Mouse (Mus musculus) mouse trophoblast stem cell (cell line): ENCODE results near the gene Bad.
"Not testable (repeated sequence)": the region's sequence is repeated elsewhere in the genome, so short reads cannot be mapped to it uniquely, and the experiment has no call there.

Source experiments
- in situ Hi-C, 2 experiments: fragments of 300-500 bp; cut with MseI, MboI; formaldehyde crosslinking; loops; 2 replicates in 1 of 2; 3 replicates in 1 of 2; pipeline ENCODE4 v1.15.1; 2025

Gene Bad

DNA sequence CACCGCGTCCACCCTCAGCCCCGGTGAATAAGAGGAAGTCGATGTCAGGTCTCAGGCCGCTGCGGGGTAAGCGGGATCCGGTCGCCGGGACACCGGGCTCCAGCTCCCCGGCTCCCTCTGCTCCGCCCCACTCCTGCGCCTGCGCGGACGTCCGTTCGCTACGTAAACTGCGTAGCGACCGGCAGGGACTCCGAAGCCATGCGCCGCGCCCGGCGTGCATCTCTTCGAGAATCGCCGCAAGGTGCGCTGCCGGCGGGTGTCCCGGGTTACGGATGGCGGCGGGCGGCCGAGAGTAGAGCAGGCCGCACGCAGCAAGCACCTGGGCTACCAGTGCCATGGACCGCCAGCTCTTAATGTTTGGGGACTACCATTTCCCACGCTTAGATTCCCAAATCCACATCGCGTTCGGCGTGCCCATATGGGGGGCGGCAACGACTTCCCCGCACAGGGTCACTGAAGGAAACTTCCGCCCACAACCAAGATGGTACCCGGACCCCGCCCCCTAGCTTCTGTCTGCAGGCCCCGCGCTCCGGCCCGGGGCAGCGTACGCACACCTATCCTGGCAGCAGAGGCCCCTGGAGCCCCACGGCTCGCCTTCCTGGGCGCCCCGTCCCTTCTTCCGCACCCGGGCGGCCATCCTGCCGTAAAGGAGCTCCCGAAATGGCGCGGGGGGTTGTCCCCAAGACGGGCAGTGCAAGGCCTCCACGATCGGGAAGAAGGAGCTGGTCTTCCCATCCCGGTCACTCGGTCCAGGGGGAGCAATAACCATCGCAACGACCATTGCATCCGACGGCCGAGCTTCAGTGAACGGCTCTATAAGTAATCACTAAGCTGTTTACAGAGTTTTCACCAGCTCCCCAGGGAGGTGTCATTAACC is at the start of gene Bad:
Gene Bad, plus strand, starts transcription at position 490 of the 877 bp plus-strand sequence.
- in situ Hi-C loops: no loop called here

DNA sequence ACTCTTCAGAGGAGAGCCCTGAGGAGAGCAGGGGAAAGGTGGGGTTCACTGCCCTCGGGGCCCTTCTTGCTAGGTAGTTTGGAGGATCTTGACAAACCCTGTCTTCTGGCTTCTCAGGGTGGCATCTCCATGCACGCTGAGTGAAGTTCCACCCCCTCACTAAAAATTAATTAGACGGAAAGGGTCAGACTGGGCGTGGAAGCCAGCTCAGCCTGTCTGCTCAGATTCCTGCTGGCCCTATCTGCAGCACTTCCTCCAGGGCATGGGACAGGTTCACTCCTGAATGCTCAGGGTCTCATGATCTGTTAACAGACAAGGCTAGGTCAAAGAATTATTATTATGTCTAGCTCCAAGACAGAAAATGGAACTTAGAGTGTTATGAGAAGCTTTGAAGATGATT is 49.1 kb upstream of the Bad start:
- in situ Hi-C loops: no loop called here

DNA sequence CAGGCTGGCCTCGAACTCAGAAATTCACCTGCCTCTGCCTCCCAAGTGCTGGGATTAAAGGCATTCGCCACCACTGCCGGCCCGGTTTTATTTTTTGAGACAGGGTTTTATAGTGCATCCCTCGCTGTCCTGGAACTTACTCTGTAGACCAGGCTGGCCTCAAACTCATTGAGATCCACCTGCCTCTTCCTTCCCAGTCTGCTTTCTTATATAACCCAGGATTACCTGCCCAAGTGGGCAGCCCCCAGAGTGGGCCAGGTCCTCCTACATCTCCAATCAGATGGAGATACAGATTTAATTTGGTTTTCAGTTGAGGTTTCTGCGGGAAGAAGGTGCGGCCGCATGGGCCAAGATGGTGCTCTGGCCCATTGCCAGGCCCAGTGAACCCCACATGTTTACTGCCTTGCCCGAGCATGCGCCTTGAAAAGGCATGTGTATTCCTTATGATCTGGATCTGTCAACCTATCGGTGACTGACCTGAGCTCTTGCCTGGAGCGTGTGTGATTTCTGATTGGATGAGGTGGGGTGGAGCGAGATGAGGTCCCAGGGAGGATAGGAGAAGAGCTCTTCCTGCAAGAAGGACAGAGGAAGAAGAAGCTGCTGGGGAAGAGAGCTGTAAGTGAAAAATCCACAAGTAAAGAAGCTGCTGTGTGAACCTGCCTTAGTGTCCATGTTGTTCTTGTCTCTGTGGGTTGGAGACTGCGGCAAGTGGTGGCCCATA is 47.8 kb upstream of the Bad start:
- in situ Hi-C loops: no loop called here

DNA sequence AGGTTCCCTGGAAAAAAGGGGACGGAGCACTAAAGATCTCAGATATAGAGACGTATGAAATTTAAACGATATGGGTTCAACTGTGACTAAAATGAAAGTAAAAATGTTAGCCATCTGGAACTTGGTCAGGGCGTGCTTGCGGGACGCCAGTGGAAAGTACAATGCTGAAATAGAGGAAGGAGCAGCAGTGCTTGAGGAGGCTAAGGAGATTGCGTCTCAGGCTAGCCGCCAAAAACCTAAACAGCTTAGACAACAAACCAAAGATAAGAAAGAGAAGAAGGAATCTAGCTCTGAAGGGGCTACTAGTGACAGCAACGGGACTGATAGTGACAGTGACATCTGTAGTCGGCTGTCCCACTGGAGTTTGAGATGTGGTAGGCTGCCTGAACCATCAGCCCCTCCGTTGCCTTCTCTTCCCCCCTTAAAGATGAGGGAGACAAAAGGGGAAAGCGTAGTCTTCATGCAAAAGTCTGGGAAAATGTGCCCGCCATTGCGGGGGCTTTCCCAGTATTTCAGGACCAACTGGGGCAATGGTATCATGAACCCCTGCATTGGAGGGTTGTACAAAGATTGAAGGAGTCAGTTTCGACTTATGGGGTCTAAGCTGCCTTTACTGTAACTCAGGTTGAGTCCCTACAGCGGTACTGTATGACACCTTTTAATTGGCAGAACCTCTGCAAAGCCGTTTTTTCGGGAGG is 45.9 kb upstream of the Bad start:
- in situ Hi-C loops: not testable (repeated sequence)

DNA sequence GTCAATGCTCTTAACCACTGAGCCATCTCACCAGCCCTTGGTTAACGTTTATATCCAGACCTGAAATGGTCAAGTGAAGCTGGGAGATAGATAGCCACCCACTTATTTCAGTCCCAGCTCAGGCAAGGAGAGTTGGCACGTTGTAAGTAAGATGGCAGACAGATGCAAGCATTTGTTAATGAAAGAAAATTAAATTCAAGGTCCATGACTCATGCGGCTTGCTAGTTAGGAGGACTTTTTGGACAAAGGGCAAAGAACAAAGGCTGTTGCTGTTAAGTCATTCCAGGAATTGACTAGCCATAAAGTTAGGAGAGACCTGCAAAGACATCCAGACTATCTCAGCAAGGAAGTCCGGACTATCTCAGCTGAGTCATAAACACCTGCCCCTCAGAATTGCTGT is 42.0 kb upstream of the Bad start:
- in situ Hi-C loops: no loop called here

DNA sequence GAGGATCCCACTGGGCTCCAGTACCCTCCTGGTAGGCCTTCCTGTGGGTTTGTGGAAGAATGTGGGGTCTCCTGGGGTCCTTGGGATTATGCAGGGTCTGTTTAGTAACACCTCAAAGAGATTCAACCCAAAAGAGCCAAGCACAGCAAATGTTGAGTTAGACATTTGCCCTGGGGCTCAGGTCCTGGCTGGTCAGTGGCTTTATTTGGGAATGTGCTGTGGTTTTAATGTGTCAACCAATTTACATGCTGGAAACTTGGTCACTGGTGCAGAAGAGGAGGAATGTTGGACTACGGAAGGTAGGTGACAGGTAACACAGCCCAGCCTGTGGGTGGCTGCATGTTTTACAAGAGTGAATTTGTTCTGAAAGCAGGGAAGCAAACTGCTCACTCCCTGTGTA is 38.6 kb upstream of the Bad start:
- in situ Hi-C loops: no loop called here

DNA sequence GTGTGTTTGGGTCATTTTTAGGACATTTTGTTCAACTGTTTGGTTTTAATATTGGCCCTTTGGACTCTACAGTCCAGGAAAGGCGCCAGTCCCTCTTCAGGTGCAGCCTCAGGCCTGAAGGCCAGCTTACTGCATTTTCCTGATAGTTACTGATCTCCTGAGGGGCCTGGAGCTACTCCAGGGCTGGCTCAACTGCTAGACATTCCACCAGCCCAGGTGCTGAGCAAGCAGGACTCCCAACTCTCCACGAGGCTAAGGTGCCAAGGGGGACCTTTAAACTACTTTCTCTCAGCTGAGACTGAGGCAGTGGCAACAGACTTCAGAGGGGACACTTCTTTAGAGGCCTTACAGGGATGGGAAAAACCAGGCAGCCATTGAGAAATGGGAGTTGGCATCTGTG is 36.8 kb upstream of the Bad start:
- in situ Hi-C loops: no loop called here

DNA sequence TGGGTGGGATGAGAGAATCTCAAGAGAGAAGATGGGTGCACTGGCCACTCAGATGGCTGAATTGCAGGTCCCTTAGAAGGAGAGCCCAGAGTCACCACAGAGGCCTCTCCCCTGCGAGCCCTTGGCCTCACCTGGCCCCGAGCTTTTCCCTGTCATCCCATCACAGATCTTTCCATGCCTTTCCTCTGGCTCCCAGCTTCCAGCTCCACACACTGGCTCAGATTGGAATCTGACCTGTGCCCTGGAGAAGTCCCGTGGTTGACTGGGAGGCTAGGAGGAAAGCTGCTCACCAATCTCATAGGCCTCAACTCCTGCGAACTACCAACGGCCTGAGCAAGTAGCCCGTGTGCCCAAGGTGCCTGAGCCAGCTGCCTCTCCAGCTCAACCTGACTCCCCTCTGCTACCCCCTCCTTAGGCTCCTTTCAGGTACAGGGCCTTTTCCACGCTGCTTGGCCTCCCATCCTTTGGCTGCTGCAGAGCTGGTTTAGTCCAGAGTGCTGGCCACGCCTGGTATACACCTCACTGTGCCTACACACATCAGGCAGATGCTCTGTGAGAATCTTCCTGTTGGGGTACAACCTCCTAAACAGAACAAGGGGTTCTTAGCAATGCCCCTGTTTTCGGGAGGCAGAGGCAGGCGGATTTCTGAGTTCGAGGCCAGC is 36.0 kb upstream of the Bad start:
- in situ Hi-C loops: no loop called here

DNA sequence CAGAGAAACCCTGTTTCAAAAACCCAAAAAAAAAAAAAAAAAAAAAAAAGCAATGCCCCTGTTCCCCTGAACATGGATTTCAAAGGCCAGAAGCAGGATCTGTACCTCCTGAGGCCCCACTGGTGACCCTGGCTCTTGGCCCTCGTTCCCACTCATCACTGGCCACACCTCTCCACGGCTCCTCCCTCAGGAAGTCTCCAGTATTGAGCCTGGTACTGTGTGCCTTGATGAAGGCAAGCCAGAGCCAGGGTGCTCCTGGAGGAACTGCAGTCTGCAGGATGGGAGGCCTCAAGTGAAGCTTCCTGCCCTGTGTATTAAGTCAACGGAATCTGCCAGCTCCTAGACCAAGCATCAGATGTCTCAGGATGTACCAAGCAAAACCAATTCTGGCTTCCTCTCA is 35.5 kb upstream of the Bad start:
- in situ Hi-C loops: no loop called here

DNA sequence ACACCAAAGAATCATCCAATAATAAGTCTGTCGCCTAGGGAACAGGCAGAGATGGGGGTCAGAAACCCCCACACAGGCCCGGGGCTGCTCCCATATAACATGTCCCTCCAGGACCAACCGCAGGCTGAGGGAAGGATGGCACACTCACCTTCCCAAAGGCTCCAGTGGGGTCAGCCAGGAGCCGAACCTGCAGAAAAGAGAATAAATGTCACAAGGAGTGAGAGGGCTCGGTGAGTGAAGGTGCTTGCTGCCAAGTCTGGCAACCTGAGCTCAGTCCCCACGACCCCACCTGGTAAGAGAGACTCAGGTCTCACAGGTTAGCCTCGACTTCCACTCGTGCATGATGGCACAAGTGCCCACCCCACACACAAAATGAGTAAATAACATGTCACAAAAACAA is 34.6 kb upstream of the Bad start:
- in situ Hi-C loops: no loop called here

DNA sequence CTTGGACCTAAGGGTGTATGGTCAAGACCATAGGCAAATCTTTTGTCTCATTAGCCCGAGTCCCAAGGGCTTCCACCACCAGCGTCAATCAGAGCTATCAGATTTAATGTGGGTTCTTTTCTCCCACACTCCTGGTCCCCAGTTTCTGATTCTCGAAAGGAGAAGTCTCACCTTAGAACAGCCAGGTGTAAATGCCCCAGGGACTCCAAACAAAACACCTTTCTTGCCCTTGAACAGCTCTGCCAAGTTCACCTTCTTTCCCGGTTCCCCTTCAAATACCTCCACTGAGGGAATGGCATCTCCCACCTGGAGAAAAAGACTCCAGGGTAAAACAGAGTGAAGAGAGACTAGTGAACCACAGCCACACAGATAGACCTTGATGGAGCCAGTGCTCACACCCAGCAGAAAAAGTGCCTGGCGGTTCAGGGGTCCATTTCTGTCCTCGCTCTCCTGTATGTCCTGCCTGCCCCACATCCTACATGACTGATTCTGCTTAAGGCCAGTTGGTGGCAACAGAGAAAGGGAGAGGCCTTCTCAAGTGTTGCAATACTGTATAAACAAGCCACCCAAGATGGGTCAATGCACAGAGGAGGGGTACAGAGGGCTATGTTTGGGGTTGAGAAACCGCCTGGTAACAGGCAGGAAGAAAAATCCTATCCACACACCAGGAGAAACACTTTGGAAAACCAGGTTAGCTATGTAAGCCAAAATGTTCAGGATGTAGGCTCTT is 33.7 kb upstream of the Bad start:
- in situ Hi-C loops: no loop called here

DNA sequence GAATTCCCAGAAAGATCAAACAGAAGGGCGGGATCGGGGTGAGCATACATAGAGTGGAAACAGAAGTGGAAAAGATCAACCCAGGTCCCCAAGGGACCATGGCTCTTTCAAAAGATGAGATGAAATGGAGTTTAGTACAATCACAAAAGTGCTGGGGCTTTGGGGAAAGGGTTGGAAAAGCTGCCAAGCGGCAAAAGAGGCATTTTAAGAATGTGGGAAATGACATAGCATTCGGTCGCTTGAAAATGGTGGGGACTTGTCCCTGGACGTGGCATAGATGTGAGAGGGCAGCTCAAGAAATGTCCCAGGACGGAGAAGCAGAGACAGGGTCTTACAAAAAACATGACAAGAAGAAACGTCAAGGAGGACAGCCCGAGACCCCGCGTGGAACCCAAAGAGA is 32.6 kb upstream of the Bad start:
- in situ Hi-C loops: no loop called here

DNA sequence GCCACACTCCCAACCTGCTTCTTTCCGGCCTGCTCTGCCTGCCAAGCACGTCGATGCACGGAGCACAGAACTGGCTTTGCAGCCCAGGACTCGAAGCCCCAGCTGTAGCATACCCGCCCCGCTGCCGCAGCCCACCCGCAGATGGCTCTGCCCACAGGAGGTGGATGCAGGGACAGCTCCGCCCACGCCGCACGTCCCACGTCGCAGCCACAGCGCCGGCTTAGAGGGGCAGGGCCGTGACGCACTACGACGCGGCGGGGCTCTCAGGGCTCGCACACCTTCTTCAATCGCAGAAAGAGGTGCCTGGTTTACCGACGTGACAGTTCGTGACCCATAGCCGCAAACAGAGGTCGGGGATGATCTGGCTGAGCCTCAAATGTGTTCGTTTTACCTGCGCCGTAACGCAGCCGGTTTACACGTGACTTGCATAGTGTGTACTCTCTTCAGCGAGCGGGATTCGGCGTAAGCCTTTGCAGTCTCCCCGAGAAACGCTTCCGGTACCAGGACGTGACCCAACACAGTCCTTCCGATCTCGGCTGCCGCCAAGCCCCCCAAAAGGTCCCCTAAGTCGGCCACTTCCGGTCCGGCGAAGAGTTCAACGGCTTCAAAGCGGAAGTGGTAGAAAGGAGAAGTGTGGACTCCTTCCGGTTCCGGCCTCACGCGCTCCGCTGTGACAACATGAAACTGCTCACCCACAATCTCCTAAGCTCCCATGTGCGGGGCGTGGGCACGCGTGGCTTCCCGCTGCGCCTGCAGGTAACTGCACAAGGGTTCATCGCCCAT is 32.0 kb upstream of the Bad start, which contains the start of the genes Trmt112 and Prdx5:
Gene Trmt112, plus strand, starts transcription at position 192 of the 783 bp plus-strand sequence.
Gene Prdx5, minus strand, starts transcription at position 600 of the 783 bp plus-strand sequence.
- in situ Hi-C loops: no loop called here

DNA sequence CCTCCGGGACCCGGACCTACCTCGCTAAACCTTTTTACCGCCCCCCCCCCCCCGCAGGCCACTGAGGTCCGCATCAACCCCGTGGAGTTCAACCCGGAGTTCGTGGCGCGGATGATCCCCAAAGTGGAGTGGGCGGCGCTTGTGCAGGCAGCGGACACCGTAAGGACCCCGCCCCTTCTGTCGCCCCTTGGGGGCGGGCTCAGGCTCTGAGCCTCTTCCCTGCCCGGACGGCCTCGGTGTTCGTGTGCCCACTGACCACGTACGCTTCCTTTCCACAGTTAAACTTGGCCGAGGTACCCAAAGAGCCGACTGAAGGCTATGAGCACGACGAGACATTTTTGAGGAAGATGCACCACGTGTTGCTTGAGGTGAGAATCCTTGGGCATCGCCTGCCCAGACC is 31.4 kb upstream of the Bad start:
- in situ Hi-C loops: not testable (repeated sequence)

DNA sequence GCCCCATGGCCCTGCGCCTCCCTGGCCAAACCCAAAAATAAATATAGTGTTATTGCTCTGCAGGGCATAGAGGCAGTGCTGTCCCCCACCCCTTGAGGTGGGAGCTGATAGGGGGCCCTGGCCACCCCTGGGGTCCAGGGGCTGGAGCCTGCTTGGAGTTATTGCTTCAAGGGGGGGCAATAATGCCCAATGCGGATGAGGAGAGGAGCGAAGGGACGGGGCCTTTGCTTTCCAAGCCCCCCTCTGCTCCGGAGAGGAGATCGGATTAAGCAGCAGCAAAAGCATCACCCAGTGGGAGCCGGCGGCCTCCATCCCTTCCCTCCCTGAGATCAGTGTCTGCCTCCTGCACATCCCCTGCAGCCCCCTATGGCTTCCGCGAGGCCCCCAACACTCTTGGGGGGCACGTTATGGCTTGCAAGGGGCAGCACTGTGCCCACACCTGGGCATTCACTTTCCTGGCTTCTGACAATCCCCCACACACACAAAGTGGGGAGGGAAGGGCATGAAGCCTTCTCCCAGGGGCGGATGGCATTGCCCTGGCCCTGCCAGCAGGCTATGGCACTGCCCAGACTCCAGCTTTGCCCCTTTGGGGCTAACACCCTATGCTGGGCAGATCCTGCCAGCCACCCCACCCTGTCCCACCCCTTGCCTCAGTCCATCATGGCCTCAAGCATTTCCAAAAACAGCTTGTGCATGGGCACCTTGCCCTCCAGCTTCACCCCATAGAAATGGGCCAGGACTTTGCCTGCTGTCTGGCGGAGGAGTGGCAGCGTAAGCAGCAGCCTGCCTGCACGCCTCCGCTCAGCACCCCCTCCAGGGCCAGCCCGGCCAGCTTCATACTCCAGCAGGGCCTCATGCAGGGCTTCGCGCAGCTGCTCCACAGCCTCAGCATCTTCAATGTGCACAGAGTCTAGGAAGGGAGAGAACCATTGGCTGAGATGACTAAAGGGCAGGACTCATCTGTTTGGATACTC is 30.3 kb upstream of the Bad start:
- in situ Hi-C loops: no loop called here

DNA sequence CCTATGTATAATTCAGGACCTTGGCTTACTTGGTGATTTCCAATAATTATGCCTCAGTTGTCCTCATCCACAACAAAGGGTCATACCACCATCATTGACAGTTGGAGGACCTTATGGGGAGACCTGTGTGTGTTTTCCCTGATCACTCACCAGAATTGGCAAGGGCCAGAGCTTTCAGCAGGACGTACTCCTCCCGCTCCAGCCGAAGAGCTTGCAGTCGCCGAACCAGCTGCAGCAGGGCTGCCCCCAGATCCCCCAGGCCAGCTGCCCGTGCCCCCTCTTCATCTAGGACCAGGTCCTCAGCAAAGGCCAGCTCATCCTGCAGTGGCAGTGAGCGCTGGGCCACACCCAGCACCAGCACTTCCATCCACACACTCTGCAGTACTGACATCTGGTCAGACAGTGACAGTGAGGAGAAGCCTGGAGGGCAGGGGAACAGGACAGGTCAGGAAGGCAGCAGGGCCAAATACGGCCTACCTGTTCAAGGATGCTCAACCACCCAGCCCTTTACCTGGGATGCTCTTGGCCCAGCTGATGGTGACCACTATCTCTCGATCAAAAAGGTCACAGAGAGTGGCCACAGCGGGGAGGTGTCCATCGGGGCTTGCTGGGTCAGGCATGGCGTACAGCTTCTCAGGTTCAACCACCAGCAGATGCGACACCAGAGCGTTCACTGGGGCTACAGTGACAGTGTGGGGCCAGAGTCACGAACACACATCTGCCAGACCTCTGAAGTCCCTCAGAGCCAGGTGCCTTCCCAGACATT is 29.3 kb upstream of the Bad start:
- in situ Hi-C loops: no loop called here

DNA sequence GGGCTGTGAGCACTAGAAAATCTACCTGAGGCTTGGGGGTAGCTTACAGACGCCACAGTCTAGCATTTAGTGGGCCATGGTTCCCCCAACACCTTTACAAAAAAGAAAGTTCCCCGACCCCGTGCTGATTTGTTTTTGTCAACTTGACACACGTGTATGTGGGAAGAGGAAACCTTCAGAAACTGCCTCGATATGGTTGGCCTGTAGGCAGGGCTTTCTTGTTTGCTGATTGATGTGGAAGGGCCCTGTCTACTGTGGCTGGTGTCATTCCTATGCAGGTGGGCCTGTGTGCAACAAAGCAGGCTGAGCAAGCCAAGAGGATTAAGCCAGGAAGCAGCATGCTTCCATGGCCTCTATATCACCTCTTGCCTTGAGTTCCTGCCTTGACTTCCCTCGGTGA is 28.6 kb upstream of the Bad start:
- in situ Hi-C loops: no loop called here

DNA sequence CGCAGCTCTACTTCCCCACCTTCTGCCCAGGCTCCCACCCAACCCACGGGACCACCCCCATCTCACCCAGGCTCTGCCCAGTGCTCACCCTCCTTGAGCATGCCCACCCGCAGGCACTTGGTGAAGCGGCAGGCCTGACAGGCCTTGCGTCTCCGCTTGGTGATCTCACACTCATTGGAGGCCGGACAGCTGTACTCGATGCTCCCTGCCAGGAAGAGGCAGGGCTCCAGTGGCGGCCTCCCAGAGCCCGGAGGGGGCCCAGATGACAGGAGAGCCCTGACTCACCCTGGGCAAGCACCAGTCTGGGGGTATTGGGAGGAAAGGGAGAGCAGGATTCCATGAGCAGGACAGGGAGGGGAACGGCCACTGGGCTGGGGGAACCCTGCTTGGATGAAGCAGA is 27.7 kb upstream of the Bad start:
- in situ Hi-C loops: no loop called here
